Mouse (Mus musculus): ENCODE data around the gene Cwc15.
A peak's percentile ranks its signal among the peaks of the same experiment; 100 is the strongest.
"Not testable (repeated sequence)": the region's sequence is repeated elsewhere in the genome, so short reads cannot be mapped to it uniquely, and the experiment has no call there.

Gene Cwc15

DNA sequence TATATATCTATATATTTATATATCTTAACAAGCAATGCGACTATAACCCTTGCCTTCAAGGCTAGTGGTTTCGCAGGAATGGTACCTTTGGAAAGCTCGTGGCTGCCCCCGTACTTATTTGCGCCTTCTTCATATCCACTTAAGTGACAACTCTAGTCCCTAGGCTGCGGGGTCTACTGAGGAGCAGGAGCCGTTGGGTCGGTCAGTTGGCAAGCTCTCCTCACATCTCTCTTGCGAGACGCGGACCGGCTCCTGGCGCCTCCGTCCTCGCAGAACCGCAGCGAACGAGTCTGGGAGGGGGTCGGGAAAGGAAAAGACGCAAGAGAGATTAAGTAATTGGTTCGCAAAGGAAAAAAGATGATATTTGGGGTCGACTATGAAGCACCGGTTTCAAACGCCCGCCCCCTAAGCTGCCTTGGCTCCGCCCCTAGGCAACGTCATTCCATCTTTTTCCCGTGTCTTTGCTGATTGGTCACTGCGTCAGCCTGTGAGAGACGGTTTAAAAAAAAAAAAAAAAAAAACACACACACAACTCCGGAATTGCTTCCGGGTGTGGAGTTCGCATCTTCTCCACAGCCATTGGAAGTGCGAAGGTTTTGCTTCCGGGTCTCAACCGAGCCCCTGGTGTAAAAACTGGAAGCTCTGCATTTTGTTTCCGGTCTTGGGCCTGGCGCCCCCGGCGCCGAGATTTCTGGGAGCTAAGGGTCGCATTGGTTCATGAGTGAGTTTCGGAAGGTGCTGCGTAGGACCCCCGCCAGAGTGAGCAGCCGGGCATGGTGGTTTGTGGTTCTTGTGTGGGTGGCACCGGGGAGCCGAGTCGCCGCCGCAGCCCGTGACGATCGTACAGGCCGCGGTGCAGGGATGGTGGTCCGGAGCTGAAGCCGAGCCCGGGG lies at the start of gene Cwc15, which contains the start of gene Kdm4d:
TSS of gene Cwc15 (plus strand) at position 595 of the 893 bp plus-strand sequence.
TSS of gene Kdm4d (minus strand) at position 460 of the 893 bp plus-strand sequence.
- DNase-seq = peak; percentile 97

DNA sequence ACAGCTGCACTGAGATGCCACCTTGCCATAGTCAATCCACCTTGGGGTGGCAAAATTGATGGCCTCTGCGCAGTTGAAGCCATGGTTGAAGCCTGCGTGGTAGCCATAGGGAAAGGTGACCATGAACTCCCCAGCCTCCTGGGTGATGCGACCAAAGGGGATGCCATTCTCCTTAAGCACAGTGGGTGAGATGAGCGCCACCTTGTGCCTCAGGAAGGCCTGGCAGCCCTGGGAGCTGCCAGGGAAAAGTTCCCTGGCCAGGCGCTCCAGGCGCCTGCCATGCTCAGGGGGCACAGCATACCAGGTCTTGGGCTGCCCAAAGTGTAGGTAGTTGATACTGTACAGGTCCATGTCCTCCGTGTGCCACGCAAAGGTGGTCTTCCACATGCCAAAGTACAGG lies 49.3 kb upstream of the Cwc15 start:
- peak; percentile 14 for DNase-seq

DNA sequence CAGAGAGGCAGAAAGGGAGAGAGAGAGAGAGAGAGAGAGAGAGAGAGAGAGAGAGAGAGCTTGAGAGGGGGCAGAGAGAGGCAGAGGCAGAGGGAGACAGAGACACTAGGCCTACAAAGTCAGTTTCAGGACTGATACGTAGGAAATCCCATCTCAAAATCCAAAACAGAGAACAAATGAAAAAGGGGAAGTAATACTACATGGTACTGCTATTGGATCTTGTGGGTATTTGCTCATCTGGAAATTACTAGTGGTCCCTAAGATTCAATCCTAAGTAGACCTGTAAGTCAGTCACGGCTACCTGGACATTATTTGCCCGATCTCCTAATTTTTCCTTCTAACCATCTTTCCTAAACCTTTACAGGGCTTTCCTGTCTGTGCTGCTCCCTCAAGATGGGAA lies 44.1 kb upstream of the Cwc15 start:
- DNase-seq = no peak

DNA sequence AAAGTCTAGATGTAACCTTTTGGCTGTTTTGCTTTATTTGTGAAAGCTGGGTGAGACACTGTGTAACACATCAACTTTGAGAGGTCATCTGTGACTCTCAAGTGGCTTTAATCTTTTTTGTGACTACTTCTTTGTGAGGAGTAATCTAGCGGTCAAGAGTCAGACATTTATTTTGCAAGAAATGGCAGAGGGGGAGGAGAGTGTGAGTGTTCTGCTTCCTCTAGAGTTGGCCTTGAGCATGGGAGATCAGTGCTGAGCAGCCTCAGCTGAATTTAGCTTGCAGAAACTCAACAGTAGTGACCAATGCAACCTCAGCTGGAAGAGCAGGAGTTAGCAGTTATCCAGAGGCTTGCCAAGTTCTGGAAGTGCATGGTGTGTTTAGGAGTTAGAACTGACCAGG lies 37.9 kb upstream of the Cwc15 start:
- DNase-seq = not testable (repeated sequence)

DNA sequence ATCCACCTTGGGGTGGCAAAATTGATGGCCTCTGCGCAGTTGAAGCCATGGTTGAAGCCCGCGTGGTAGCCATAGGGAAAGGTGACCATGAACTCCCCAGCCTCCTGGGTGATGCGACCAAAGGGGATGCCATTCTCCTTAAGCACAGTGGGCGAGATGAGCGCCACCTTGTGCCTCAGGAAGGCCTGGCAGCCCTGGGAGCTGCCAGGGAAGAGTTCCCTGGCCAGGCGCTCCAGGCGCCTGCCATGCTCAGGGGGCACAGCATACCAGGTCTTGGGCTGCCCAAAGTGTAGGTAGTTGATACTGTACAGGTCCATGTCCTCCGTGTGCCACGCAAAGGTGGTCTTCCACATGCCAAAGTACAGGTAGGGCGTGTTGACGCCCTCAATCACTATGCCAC lies 36.7 kb upstream of the Cwc15 start:
- not testable (repeated sequence) for DNase-seq

DNA sequence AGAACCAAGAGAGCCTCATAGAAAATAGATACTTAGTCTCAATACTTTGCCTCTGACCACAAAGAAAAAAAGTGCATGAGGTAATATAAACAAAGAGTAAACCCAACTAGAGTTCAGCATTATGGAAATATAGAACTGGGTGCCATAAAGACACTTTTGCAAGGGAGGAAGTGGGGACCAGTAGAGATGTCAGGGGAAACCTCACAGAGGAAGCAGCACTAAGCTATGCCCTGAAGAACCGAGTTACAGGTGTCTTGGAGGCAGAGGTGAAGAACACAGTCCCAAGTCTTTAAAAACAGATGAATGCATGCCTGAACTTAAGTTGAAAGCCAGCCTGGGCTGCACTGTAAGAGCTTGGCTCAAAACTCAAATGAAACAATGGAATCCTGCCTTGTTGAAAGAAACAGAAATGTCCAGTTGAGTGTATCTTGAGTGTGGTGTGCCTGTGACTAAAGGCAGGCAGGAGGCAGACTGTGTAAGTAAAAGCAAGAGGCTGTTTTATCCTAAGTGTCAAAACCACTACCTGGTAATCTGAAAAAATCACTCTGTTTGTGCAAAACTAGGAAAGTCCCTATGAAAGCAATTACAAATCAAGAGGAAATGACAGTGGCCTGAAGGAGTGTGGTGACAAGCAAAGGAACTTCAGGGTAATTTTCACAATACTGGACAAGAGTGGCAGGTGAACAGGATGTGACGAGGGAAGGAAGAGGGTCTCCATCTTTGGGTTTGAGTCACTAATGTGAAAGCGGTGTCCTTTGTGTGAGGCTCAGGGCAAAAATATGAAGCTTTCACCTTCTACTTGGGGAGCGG lies 1.3 kb upstream of the Cwc15 start:
- DNase-seq = no peak

- DNase-seq = no peak
Observed at GRCm38 (mm10) chr9:14500916-14501424, 553 bp downstream of the Cwc15 start.

DNA sequence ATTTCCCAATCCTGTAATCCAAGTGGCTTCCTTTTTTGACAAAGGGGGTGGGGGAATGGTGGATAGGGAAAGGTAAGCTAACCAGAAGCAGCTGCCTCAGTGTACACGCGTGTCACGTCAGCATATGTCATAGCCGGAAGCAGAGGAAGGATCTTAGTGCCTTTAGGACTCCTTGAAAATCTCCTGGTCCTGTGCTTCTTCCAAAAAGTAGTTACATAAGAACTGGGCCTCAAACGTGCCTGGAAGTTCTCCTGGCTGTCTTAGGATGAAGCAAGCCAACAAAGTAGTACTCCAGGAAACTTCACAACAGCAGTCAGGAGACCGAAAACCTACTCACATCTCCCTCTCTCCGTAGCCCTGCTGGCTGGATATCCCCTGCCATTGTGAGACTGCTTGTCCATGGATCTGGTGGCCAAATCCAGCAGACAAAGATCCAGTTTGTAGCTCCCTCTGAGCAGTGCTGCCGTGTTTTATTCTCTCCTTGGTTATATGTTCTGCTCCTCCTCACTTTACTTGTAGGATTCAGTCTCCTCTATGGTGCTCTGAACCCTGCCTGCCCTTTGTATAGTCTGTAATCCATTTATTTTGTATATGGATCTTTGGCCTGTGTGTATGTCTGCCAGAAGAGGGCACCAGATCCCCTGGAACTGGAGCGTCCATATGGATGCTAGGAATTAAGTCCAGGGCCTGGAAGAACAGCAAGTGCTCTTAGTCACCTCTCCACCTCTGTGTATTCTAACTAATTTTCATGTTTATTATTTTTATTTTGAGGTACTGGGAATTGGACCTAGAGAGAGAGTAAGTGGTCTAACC lies 12.4 kb downstream of the Cwc15 start:
- peak; percentile 57 for DNase-seq

GRCm38 (mm10) chr9:14517296-14517695 lies 16.9 kb downstream of the Cwc15 start:
- no peak for DNase-seq

DNA sequence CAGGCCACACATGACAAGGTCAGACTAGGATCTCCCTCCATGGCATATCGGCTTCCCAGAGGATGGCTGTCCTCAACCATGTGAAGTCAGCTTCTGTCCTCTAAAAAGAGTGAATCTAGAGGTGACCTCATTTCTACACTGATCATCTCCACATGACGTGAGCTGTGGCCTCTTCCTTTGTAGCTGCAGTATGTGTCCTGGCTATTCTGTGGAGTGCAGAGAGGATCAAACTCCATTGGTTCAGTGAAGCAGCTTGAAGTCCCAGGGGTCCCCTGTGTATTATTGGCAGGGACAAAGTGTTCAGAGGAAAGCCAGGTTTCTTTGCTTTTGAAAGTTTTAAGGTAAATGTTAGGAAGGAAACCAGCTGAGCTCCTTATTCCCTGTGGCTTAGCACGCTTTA lies 17.7 kb downstream of the Cwc15 start:
- DNase-seq = no peak

DNA sequence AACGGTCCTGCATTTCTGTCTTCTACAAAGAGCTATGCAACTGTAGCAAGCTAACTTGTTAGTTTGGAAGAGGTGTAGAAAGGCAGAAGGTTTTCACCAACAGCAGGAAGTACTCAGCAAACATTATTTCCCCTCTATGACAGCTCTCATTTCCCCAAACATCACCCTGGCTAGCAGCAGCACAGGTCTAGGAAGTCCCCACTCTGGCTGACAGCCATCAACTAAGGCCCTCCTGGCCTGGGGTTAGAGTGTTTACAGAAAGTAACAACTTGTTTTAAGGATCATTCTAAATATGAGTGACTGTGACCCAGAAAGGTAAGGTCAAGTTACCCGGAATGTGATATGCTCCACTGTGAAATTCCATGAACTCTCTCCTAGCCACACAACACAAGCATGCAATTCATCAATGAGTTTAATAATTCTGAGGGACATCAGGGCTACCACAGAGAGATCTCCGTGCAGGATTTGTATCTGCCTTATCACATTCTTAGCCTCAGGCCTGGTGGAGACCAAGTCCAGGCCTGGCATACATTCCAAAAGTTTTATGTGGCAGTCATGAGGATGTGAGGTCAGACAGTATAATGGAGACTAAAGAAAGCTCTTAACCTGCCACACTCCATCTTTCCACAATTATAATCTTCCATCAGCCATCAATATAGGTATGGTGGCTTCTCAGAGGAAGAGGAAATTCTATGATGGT lies 20.7 kb downstream of the Cwc15 start:
- DNase-seq = no peak

GRCm38 (mm10) chr9:14521695-14522094 lies 21.3 kb downstream of the Cwc15 start:
- DNase-seq = no peak

GRCm38 (mm10) chr9:14523408-14524043 lies 23.1 kb downstream of the Cwc15 start:
- DNase-seq = peak; percentile 91

GRCm38 (mm10) chr9:14530004-14530403 lies 29.6 kb downstream of the Cwc15 start:
- DNase-seq = no peak

GRCm38 (mm10) chr9:14532283-14532682 lies 31.9 kb downstream of the Cwc15 start:
- DNase-seq = no peak

GRCm38 (mm10) chr9:14533659-14534058 lies 33.2 kb downstream of the Cwc15 start:
- no peak for DNase-seq

DNA sequence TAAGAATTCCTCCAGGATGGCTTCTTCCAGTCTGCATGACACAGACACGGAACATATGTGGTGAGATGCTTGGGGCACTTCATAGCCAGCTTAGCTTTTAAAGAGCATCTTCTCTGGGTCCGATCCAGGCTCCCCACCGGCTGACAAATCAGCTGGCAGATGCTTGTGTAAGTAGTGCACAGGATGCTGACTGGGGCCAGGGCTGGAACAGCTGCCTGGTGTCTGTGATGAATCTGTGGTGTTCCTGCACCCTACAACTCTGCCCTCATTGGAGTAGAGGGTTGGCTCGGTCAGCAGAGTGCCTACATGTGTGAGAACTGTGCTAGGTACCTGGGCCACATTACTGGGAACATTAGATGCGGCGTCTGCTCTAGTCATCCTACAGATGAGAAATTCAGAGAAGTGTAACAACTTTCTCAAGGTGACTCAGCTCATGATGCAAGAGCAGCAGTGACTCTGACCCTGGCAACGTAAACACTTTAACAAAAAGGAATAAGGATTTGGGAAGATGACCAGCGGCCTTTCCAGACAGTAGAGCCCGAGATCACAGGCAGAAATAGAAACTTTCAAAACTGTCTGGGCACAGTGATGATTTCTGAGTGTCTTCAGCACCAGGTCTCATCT lies 34.5 kb downstream of the Cwc15 start:
- DNase-seq = no peak

DNA sequence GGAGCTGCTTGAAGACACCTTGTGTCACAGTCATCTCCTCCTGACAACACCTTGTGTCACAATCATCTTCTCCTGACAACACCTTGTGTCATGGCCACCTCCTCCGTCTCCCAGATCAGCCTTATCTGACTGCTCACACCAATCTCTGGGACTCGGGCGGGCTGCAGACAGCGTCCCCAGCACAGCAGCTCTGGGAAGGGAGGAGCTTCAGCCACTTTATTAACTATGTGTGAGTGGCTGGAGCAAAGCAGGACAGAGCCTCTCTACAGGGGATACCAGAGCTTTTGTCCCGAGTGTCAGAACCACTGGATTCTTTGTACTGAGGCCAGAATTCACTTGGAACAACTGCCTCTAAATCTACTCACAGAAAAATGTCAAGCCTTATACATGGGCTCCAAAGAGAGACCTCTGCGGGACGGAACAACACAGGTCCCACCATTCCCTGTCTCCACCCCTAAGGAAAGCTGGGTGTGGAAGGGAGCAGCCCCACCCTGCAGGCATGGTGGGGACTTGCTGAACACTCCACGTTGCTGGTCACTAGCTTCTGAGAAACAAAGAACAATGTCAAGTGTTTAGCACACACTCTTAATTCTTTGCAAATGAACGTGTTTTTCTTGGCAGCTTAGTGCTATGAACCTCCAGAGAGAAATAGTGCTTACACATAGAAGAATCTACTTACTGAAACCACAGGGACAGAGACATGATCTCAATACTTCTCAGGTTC lies 43.8 kb downstream of the Cwc15 start:
- peak; percentile 57 for DNase-seq

DNA sequence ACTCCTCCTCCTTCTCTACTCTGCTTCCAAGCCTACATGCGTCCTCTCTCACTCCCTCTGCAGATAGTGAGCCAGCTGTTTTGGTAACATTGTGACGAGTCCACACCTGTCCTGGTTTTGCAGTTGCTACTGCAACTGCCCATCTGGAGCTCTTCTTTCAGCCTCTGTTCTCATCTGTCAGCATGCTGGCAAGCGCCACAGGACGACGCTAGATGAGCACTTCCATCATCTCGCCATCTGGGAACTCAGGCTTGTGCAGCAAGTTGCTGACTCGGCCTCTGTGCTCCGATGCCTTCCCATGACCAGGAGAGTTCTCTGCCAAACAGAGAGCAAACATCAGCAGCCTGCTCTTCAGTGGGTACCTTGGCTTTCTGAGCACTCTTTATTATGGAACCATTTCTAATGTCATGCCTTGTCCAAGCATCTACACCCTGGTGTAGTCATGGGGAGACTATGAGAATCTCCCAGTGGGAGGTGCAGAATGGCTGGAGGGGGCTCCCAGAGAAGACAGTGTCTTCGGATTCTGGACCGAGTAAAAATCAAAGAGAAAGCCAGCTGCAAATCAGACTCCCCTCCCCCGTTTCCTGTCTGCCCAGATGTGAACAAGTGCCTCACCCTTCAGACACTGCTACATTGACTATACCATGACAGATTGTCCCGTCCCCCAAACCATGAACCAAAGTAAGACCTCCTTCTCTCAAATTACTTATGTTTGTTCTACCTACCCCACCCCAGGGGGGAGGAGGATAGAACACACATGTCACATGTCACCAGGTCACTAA lies 47.4 kb downstream of the Cwc15 start:
- DNase-seq = peak; percentile 60

GRCm38 (mm10) chr9:14548366-14548761 lies 47.9 kb downstream of the Cwc15 start:
- DNase-seq = no peak
